Mouse (Mus musculus): ENCODE results near the gene Mrpl44.

GRCm38 (mm10) chr1:79782433-79782832 is 6.6 kb downstream of the Mrpl44 start:
- TF ChIP-seq TAL1 (IDR thresholded peaks at IDR 0.05; ENCODE audit: low read length) (no peak), GATA1 (IDR thresholded peaks at IDR 0.05; ENCODE audit: low read length) (no peak)

Data from erythroblast, embryonic 14.5 days (primary cell).